Mouse (Mus musculus): ENCODE measurements around the gene Ptger1.

DNA sequence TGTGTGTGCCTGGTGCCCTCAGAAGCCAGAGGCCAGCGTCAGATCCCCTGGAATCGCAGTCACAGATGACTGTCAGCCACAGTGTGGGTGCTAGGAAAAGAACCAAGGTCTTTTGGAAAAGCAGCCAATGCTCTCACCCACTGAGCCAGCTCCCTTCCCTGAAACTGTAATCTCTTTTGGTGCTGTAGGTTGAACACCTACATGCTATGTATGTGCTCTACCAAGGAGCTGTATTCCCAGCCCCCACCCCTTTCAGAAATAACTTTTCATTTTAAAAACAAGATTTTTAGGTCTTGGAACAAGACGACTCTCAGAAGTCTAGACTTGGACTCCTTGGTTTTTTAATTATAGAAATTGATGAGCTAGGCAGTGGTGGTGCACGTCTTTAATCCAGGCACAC is 36.9 kb downstream of the Ptger1 start:
- TF ChIP-seq USF1 (IDR thresholded peaks at IDR 0.05; ENCODE audit: low read depth) (no peak), SRF (IDR thresholded peaks at IDR 0.05; ENCODE audit: control insufficient read depth, insufficient read length, low read depth) (no peak), POLR2A (IDR thresholded peaks at IDR 0.05; ENCODE audit: insufficient read length, low read depth) (no peak)

Measured in myocyte (in vitro differentiated cells).